Mouse (Mus musculus): ENCODE data around the gene Aldh1a1. TPM values are rescaled to one million over a fixed set of nuclear protein-coding genes. Genes with fewer than 3 reads are reported as not detected.
"Not testable (repeated sequence)": the region's sequence is repeated elsewhere in the genome, so short reads cannot be mapped to it uniquely, and the experiment has no call there.

Aldh1a1 gene
- total RNA-seq, 2 experiments from 2014 or later, result 1.7 to 4.1 TPM

DNA sequence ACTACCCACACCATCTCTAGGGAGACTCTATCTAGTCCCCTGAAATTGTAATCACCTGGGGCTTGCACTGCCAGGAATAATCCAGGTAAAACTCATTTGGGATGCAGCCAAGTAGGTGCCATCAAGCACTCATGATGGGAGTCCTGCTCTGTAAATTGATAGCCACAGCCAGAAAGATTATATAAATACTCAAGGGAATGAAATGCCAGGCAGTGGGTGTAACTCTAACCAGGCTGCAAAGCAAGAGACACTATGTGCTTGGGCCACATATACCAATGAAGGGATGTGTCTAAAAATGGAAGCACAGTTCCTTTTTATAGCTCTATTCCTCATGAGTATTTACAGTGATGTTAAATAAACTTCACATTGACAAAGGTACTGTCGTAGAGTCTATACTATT is 56.9 kb downstream of the Aldh1a1 start:
- ATAC-seq (ENCODE audit: poor library complexity, severe bottlenecking), result no peak

DNA sequence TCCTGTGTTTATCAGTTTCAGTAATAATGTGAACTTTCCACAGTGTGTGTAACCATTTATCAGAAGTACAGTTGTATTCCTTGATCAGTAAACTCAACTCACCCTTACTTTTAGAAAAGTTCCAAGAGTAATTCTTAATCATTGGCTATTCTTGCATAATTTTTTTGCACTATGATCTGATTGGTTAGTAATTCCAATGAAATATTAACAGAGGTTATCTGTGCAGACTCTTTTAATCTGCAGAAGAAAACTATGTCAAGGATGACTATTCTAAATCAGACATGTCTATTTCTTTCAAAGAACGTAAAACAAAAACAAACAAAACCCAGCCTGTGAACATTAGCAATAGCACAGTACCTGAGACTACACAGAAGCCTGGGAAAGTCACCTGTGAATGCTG is 62.9 kb downstream of the Aldh1a1 start:
- ATAC-seq (ENCODE audit: poor library complexity, severe bottlenecking), result no peak

DNA sequence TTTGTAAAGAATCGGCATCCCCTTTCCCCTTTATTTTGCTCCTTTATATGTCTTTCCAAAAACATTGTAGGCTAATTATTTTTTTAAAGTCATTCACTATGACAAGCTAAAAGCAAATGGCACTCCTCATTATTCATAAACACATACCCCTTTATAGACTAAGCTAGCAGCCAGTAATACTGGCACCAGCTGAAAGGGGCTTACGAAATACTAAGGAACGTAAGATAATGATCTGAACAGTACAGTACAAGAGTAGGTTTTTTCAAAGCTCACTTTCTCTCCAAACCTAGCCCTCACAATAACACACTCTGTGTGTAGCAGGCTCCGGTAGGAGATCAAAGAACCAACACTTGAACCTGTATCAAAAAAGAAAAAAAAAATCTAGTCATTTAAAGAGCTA is 64.7 kb downstream of the Aldh1a1 start:
- no peak for ATAC-seq (ENCODE audit: poor library complexity, severe bottlenecking)

DNA sequence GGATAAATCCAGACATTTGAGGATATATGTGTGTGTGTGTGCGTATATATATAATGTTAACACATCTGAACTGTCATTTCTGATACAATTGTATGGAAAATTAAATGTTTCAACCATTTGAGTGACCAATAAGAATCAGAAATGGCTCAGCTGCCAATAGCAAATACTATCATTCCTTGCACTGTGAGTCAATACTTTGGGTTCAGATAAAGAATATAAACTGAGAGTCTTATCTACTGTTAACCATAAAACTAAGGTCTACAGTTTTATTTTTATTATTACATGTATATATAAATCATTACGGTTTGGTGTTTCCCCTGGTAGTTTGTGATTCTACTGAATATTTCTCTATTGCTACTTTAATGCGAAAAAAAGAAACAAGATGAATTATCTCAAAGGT is 65.6 kb downstream of the Aldh1a1 start:
- no peak for ATAC-seq (ENCODE audit: poor library complexity, severe bottlenecking)

DNA sequence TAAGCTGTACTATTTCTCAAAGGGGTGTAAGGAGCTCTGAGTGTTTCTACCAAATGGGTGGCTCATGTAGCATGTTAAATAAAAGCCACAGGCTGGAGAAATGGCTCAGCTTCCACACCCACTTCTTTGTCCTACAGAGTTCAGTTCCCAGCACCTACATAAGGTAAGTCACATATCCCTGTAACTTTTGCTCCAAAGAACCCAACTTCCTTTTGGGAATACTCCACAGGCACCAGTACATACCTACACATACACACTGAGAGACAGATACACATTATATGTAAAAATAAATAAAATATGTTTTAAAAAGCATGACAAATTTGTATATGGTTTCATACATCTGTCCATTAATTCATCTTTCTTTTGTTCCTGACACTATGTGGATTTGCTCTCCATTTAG is 66.0 kb downstream of the Aldh1a1 start:
- no peak for ATAC-seq (ENCODE audit: poor library complexity, severe bottlenecking)

DNA sequence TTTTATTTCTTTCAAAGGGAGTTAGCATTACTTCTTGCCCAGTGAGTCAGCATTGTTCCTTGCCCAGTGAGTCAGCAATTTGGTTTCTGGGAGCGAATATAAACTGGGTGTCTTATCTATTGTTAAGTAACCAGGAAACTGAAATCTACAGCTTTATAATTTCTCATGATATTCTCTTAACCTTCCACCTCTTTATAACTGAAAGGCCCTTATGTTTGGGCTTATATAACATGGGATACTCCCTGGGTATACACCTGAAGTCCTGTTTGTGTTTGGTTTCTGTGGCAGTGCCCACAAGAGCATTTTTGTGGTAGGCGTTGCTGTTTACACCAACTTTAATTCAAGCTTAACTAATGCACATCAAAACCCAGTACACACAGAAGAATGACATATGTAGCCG is 66.4 kb downstream of the Aldh1a1 start:
- no peak for ATAC-seq (ENCODE audit: poor library complexity, severe bottlenecking)

DNA sequence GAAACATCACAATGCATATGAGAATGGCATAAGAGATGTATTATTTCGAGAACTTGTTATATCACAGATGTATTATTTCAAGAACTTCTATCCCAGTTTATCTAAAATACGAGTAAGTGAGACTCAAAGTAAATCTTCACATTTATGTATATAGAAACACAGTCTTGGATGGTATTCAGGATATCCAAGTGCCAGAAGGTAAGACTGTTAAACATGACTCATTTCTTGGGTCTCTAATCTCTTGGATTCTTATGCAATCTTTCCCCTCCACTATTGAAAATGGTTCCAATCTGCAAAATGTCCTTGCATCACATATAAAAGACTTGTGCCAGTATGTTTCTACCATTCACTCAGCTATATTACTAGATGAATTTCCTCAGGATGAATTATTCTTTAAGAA is 67.4 kb downstream of the Aldh1a1 start:
- no peak for ATAC-seq (ENCODE audit: poor library complexity, severe bottlenecking)

DNA sequence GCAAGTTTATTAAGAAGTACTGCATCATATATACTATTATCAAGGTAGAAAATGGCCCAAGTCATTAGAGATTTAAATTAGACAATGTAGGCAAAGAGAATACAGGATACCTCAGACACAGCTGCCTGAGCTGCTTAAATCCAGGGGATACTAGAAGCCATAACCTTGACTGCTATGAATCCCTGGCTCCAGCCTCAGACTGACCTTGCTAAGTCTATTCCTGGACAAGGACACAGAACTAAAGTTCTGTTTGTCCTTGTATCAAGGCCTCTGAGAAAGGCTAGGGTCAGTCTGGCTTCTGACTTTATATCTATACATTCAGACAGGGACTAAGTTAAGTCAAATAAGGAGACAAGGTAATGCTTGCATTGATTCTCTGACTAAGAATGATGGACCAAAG is 69.9 kb downstream of the Aldh1a1 start:
- ATAC-seq (ENCODE audit: poor library complexity, severe bottlenecking), result no peak

DNA sequence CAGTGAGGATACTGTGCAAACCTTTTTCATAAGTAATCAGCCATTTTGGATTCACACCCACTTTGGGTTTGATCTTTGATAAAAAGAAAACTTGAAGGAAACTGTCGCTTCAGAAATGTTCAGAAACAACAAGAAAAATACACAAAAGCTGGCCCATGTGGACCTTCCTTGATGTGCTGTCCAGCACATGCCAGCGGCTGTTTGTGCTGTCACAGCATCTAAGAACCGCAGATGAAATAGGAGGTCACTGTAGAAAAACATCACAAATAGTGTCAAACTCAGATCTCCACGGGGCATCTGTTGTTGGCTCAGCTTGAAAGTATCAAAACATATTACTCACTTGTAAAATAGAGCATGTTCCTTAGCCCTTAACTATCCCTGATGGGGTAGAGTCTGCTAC is 73.8 kb downstream of the Aldh1a1 start:
- ATAC-seq (ENCODE audit: poor library complexity, severe bottlenecking), result no peak

DNA sequence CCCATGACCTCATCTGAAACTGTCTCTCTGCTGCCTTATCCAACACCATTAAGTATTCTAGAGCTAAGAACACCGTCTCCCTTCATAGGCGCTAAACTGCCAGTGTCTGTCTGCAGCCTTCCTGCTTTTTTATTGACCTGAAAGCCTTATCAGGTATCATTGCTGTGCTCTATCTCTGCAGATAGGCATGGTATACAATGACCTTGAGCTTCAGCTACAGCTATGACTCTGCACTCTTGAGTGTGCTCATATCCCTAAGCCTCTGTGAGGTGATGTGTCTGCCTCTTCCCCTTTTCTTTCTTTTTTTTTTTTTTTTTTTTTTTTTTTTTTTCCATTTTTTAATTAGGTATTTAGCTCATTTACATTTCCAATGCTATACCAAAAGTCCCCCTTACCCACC is 74.5 kb downstream of the Aldh1a1 start:
- ATAC-seq (ENCODE audit: poor library complexity, severe bottlenecking), result no peak

DNA sequence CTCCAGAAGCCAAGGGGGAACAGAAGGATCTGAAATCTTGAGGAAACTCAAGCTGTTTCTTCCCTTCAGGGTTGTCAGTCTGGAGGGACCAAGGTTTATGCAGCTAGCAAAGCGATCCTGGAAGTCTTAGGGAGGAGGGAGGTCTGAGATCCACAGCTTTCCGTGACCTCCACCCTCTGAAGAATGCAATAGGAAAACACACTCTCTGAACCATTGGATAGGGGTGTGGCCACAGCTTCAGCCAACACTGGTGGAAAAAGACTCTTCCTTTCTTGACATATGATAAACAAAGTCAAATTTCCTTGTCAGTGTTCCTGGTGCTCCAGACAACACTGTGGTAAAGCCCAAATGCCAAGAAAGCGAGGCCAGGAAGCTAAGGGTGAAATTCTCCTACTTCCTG is 84.5 kb downstream of the Aldh1a1 start:
- ATAC-seq (ENCODE audit: poor library complexity, severe bottlenecking), result no peak

DNA sequence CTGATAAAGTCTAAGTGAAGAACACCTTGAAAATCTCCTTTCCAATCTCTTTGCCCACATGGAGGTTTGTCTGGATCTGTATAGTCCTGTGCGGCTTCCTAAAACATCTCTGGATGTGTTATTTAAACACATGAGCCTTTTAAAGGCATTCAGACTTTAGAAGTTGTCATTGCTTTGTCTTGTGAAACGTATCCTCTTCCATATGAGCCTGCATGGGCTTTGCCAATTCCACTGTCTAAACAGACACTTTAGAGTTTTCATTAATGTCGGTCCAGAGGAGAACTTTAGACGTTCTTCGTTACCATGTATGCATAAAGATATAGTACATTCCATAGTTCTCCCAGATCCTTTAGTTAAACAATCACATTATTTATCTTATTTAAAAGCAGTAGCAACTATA is 84.9 kb downstream of the Aldh1a1 start:
- no peak for ATAC-seq (ENCODE audit: poor library complexity, severe bottlenecking)

DNA sequence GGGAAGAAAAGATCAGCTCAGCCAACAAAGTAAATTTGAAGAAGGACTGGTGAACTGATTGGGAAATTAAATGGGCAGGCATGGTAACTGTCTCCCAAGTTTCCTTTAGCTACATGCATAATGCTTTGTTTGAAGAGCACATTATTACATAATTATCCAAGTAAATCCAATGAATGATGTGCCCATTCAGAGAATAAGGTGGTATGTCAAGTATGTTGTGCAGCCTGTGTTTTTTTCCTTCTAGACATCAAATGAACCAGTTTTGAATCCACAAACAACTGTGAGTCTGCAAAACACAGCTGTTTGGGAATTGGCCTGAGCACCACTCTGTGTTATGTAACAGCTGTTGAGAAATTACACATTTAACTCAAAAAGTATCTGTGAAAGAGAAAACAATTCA is 107.4 kb downstream of the Aldh1a1 start:
- no peak for ATAC-seq (ENCODE audit: poor library complexity, severe bottlenecking)

DNA sequence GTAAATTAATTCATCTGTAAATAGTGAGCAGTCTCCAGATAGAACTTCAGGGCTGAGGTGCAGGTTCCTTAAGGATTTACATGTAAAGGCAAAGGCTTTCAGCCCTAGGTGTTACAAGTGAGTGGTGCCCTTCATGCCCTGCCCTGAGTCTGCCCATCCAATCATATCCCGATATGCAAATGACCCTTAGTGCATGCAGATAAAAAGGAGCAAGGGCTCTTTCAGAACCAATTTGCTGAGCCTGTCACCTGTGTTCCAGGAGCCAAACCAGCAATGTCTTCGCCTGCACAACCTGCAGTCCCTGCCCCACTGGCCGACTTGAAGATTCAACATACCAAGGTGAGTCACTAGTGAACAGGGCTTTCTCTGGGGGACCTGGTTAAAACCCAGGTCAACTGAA is 109.2 kb downstream of the Aldh1a1 start:
- 0 out of 2 replicates have a peak, but pooled peaks have one; percentile 15 for ATAC-seq (ENCODE audit: poor library complexity, severe bottlenecking)

DNA sequence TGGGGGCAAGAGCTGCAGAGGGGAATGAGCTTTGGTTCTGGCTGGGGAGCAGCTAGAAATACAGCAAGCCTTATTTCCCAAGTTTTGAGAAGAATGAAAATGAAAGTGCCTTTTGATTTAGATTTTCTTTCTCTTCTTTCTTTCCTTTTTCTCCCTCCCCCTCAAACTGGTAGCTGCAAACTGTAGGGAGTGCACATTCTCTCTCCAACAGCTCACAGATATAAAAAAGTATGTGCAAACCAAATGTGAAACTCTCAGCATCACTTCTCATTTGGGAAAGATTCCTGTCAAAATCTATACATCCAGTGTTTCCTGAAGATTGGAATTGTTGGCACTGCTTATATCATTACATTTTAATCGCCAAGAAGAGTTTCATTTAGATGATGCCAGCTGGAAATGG is 110.7 kb downstream of the Aldh1a1 start:
- no peak for ATAC-seq (ENCODE audit: poor library complexity, severe bottlenecking)

DNA sequence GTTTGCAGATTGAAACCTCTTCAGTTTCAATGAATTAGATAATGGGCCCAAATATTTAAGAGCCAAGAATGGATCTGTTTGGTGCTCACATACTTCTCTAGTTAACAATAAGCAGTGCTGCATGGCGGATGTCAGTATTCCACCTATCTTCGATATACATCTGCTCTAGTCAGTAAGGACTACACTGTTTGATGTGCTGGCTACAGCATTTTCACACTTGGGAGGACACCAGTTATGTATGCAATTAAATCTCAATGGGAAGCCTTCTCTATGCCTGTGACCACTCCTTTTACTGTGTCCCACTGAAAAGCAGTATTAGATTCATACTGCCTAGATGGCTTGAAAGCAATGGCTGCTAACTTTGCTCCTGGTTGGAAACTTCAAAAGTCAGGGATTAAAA is 111.4 kb downstream of the Aldh1a1 start:
- ATAC-seq (ENCODE audit: poor library complexity, severe bottlenecking), result no peak

DNA sequence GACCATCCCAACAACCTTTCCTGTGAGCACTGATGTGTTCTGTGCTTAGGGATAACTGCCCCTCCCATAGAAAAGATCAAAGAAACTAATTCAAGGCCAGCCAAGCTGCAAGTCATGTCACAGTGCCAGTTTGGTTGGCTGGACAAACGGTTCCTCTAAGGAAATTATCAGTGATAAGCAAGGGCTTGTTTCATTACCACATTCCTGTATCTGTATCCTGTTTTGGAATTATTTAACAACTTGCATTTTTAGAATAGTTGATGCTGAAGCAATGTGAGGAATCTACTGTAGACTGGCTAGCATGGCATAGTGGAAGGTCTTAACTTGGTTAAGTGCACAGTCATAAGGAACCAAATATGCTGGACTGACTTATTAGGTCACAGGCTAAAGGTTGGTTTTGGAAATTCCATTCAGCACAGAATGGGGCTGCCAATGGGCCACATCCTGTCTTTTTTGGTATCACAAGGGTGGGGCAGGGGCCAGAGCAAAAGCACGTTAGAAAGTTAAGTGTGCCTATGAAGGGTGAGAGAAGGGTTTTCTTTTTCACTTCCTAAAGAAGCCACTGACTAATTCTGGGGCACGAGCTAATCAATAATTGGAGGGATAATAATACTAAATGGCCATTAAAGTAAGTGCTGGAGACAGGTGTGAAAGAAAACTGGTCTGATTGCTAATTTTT is 121.9 kb downstream of the Aldh1a1 start:
- no peak for ATAC-seq (ENCODE audit: poor library complexity, severe bottlenecking)

DNA sequence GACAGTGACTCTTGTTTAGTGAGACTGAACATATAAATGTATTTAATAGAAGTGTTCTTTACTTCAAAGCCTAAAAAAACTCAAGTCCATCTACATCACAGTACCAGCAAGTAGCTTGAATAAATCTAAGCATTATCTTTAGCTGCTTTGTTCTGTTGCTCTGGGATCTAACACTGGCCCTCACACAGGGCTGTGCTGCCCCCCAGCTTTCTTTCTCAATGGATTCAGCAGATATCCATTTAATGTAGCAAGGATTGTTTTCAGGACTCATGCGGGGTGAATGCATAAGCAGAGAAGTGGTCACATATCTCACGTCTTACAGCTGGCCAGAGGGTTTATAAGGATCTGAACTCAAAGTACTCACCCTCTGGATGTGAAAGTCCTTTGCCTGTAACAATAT is 129.9 kb downstream of the Aldh1a1 start:
- ATAC-seq (ENCODE audit: poor library complexity, severe bottlenecking), result no peak

DNA sequence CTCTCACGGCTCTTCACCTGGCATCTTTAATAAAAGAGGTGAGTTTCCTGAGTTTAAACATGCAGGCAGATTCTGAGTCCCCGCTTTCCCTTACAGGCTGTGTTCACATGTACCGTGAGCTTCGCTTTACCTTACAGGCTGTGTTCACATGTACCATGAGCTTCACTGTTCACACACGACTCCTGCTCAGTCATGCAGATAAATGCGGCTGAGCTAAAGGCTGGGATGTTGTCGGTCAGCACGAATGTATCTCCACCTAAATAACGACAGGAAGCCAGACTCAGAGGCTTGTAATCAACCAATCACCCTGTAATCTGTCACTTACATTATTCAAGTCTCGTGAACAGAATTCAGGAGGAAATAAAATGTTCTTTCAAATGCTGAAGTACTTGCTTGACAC is 130.9 kb downstream of the Aldh1a1 start:
- no peak for ATAC-seq (ENCODE audit: poor library complexity, severe bottlenecking)

DNA sequence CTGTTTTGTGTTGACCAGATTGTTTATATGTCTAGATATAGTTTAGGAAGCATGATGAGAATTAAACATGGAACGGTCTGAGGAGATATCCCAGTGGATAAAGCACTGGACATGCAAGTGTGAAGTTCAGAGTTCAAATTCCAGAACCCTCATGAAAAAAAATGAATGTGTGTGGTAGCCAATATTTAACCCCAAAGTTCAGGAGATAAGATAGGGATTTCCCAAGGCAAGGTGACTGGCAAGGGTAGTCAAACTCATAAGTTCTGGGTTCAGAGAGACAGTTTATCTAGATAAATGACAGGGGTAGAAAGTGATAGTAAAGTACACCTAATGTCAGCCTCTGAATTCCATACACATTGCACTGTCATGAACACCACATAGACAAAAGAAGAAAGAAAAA is 138.5 kb downstream of the Aldh1a1 start:
- ATAC-seq (ENCODE audit: poor library complexity, severe bottlenecking), result no peak

DNA sequence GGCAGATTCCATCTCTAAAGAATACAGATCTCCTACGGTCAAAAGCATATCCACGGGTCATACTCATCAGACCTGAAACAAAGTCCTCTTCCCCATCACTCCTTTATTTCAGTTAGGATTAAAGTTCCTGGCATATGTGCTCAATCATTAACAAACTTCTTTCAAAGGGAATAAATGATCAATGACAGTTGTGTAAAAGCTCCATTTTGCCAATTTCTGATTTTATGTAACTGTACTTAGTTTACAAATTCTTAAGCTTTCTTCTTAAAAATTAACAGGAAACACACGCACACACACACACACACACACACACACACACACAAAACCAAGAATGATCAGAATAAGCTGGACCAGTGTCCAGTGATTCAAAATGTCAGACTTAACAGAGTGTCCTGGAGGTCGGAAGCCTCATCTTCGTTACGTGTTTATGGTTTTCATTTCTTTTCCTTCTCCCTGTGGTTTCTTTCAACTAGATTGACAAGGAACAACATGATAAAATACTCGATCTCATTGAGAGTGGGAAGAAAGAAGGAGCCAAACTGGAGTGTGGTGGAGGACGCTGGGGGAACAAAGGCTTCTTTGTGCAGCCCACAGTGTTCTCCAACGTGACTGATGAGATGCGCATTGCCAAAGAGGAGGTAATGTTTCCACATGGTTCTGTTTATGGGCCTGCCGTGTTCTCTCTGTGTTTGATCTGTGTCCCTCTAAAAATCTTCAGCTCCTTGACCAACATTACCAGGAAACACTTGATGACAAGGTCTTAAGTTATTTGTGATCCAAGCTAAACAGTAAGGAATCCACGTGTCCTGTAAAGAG is 141.6 kb downstream of the Aldh1a1 start:
- no peak for ATAC-seq (ENCODE audit: poor library complexity, severe bottlenecking)

DNA sequence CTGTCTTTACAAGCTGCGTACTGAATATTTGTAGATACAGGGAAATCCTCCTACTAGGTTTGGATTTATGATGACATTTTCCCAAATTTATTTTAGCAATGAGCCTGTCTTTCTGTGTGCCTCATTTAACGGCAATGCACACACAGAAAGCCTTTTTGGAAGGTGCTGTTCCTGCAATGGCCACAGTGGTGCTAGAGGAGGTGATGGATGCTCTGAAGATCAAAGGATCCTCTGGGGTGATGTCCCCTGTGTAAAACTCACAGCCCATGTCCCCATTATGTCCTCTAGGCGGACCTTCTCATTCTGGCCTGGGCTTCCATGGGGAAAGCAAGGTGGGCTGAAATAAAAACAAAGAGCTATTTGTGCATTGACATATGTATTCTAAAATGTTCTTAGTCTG is 151.8 kb downstream of the Aldh1a1 start:
- no peak for ATAC-seq (ENCODE audit: poor library complexity, severe bottlenecking)

DNA sequence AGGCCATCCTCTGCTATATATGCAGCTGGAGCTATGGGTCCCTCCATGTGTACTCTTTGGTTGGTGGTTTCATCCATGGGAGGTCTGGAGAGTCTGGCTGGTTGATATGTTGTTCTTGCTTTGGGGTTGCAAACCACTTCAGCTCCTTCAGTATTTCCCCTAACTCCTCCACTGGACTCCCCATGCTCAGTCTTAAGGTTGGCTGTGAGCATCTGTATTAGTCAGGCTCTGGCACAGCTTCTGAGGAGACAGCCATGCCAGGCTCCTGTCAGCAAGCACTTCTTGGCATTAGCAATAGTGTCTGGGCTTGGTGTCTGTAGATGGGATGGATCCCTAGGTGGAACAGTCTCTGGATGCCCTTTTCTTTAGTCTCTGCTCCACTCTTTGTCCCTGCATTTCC is 155.0 kb downstream of the Aldh1a1 start:
- not testable (repeated sequence) for ATAC-seq (ENCODE audit: poor library complexity, severe bottlenecking)
